Mouse (Mus musculus): ENCODE measurements around the gene Otud3.

GRCm38 (mm10) chr4:138879808-138880207 is 33.9 kb downstream of the Otud3 start:
- TF ChIP-seq POLR2A (IDR thresholded peaks at IDR 0.05; ENCODE audit: borderline replicate concordance, extremely low read depth, insufficient read depth, insufficient read length, poor library complexity, severe bottlenecking), result no peak
- TF ChIP-seq CTCF (IDR thresholded peaks at IDR 0.05; ENCODE audit: borderline replicate concordance, extremely low read depth, insufficient read depth, insufficient read length), result no peak

Data from brain, embryonic 14.5 days (tissue).